Mouse (Mus musculus): ENCODE measurements around the gene Agap1.

Gene Agap1

GRCm38 (mm10) chr1:89457126-89458031 lies 2.8 kb downstream of the Agap1 start:
- DNase-seq (ENCODE audit: low spot score) = no peak

GRCm38 (mm10) chr1:89461881-89462280 lies 7.3 kb downstream of the Agap1 start:
- no peak for DNase-seq (ENCODE audit: low spot score)

- DNase-seq (ENCODE audit: low spot score) = no peak
Observed at GRCm38 (mm10) chr1:89463138-89463537, 8.5 kb downstream of the Agap1 start.

GRCm38 (mm10) chr1:89465417-89466002 lies 10.9 kb downstream of the Agap1 start:
- DNase-seq (ENCODE audit: low spot score) = no peak

GRCm38 (mm10) chr1:89467321-89468069 lies 12.9 kb downstream of the Agap1 start:
- DNase-seq (ENCODE audit: low spot score) = peak; percentile 55

- no peak for DNase-seq (ENCODE audit: low spot score)
Observed at GRCm38 (mm10) chr1:89468141-89468540, 13.5 kb downstream of the Agap1 start.

GRCm38 (mm10) chr1:89471430-89471829 lies 16.8 kb downstream of the Agap1 start:
- no peak for DNase-seq (ENCODE audit: low spot score)

- DNase-seq (ENCODE audit: low spot score) = no peak
Observed at GRCm38 (mm10) chr1:89471891-89472290, 17.3 kb downstream of the Agap1 start.

GRCm38 (mm10) chr1:89473946-89474345 lies 19.3 kb downstream of the Agap1 start:
- no peak for DNase-seq (ENCODE audit: low spot score)

GRCm38 (mm10) chr1:89474853-89475252 lies 20.2 kb downstream of the Agap1 start:
- no peak for DNase-seq (ENCODE audit: low spot score)

GRCm38 (mm10) chr1:89477033-89477432 lies 22.4 kb downstream of the Agap1 start:
- DNase-seq (ENCODE audit: low spot score) = no peak

- no peak for DNase-seq (ENCODE audit: low spot score)
Observed at GRCm38 (mm10) chr1:89478571-89479460, 24.2 kb downstream of the Agap1 start.

- no peak for DNase-seq (ENCODE audit: low spot score)
Observed at GRCm38 (mm10) chr1:89481154-89481553, 26.5 kb downstream of the Agap1 start.

GRCm38 (mm10) chr1:89482812-89483211 lies 28.2 kb downstream of the Agap1 start:
- no peak for DNase-seq (ENCODE audit: low spot score)

GRCm38 (mm10) chr1:89486891-89487290 lies 32.3 kb downstream of the Agap1 start:
- no peak for DNase-seq (ENCODE audit: low spot score)

GRCm38 (mm10) chr1:89489111-89489971 lies 34.7 kb downstream of the Agap1 start:
- DNase-seq (ENCODE audit: low spot score) = no peak

GRCm38 (mm10) chr1:89493177-89493576 lies 38.6 kb downstream of the Agap1 start:
- no peak for DNase-seq (ENCODE audit: low spot score)

GRCm38 (mm10) chr1:89494816-89495215 lies 40.2 kb downstream of the Agap1 start:
- no peak for DNase-seq (ENCODE audit: low spot score)

GRCm38 (mm10) chr1:89496204-89496603 lies 41.6 kb downstream of the Agap1 start:
- no peak for DNase-seq (ENCODE audit: low spot score)

GRCm38 (mm10) chr1:89500925-89501324 lies 46.3 kb downstream of the Agap1 start:
- DNase-seq (ENCODE audit: low spot score) = no peak

GRCm38 (mm10) chr1:89501346-89501745 lies 46.7 kb downstream of the Agap1 start:
- DNase-seq (ENCODE audit: low spot score) = no peak

Measured in testis, postnatal 10 days (tissue).